Mouse (Mus musculus): Measurements from ENCODE around the gene Gnl3. TPM values are rescaled to one million over a fixed set of nuclear protein-coding genes. Genes with fewer than 3 reads are reported as not detected.

Gnl3 gene
- total and polyA plus RNA-seq, 2 experiments from 2014 or later: 28.4 to 63.9 TPM

DNA sequence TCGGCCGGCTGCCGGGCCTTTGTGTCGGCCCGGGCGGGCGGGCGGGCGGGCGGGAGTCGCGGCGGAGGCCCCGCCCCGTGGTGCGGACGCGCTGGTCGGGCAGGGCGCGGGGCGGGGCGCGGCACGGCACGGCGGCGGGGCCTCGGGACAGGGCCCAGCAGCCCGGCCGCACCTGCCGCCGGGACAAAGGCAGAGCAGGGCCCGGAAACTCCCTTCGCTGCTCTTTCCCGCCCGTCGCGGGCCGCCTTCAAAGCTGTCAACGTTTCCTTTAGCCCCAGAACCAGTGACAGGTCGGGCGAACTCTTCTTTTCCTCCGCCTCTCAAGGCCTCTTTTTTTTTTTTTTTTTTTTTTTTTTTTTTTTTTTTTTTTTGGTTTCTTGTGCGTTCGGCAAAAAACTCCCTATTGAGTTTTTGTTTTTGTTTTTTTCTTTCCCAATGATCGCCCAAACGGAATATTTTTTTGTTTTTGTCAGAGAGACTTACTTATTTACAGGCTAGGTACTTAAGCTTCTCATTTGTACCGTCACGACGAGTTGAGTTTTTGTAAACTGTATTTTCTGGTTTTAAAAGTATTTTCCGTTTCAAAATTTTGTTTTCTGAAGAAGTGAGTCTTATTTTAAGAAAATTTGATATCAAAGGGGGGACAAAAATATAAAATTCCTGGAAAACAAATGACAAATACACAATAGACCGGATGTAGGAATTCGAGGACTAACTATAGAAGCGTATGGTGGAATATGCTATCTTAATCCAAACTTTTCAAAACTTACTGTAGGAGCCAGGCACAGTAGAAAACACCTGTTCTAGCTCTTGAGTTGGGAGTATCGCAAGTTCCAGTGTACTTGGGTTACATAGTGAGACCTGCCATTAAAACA lies 616 bp upstream of the Gnl3 start:
- Histone ChIP-seq H3K27me3 (ENCODE audit: insufficient read depth, low read length) (no peaks in the 10 kb centered on the region), H3K9ac (replicated peaks; ENCODE audit: low read length) (peak overlapping the region; percentile 82), H3K27ac (peak overlapping the region; percentile 98), H3K9me3 (ENCODE audit: low read length) (no peaks in the 10 kb centered on the region), H3K4me2 (ENCODE audit: low read depth, low read length) (peak overlapping the region; percentile 53), H3K4me3 (ENCODE audit: low read length) (peak overlapping the region; percentile 78), H3K4me1 (ENCODE audit: insufficient read depth, low read length) (peaks cover 16% of the 10 kb centered on the region), H3K36me3 (ENCODE audit: insufficient read depth, low read length) (peaks cover 17% of the 10 kb centered on the region)
- no peak for TF ChIP-seq CTCF (IDR thresholded peaks at IDR 0.05; ENCODE audit: low read depth)
- 4% methylated on average over 35 of the region's 56 CpGs for WGBS
- DNase-seq (ENCODE audit: low spot score): peak; percentile 82
- ATAC-seq: peak; percentile 94

DNA sequence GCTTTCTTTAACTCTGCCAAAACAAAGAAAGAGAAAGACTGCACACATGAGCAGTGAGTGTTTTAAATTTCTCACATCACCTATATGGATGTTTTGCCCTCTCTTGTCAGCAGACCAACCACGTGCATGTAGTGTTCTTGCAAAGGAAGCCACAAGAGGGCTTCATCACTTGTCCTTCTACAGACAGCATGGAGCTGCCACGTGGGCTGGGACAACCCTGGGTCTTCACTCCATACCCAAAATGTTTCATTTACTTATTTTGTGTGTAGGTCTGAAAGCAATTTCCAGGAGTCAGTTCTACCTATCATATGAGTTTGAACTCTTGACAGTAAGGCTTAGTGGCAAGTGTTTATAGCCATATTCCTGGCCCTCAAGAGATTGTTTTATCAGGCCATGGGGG lies 1.1 kb downstream of the Gnl3 start:
- Histone ChIP-seq H3K36me3 (ENCODE audit: insufficient read depth, low read length) (peaks cover 30% of the 10 kb centered on the region), H3K4me3 (ENCODE audit: low read length) (peak overlapping the region; percentile 78), H3K27me3 (ENCODE audit: insufficient read depth, low read length) (no peaks in the 10 kb centered on the region), H3K4me1 (ENCODE audit: insufficient read depth, low read length) (peaks cover 16% of the 10 kb centered on the region), H3K4me2 (ENCODE audit: low read depth, low read length) (peak overlapping the region; percentile 80), H3K9ac (replicated peaks; ENCODE audit: low read length) (peak overlapping the region; percentile 82), H3K27ac (no peak overlapping the region; the same call in 1 of the 2 replicates), H3K9me3 (ENCODE audit: low read length) (no peaks in the 10 kb centered on the region)
- TF ChIP-seq CTCF (IDR thresholded peaks at IDR 0.05; ENCODE audit: low read depth): peak; percentile 59
- ATAC-seq (peak; percentile 55; the same call in 1 of the 2 replicates), DNase-seq (ENCODE audit: low spot score) (peak; percentile 50)
- WGBS: 1% methylated on average over 2 of the region's 2 CpGs

- no peak for ATAC-seq
- Histone ChIP-seq H3K9ac (replicated peaks; ENCODE audit: low read length) (no peak overlapping the region), H3K36me3 (ENCODE audit: insufficient read depth, low read length) (peaks cover 41% of the 10 kb centered on the region), H3K4me3 (ENCODE audit: low read length) (no peak overlapping the region), H3K27me3 (ENCODE audit: insufficient read depth, low read length) (no peaks in the 10 kb centered on the region), H3K4me2 (ENCODE audit: low read depth, low read length) (no peak overlapping the region), H3K9me3 (ENCODE audit: low read length) (no peaks in the 10 kb centered on the region), H3K4me1 (ENCODE audit: insufficient read depth, low read length) (peaks cover 16% of the 10 kb centered on the region), H3K27ac (no peak overlapping the region)
- WGBS: 92% methylated on average over 1 of the region's 1 CpGs
- no peak for TF ChIP-seq CTCF (IDR thresholded peaks at IDR 0.05; ENCODE audit: low read depth)
- no peak for DNase-seq (ENCODE audit: low spot score)
These were observed 2.9 kb downstream of the Gnl3 start for GRCm38 (mm10) chr14:31016063-31016462.

DNA sequence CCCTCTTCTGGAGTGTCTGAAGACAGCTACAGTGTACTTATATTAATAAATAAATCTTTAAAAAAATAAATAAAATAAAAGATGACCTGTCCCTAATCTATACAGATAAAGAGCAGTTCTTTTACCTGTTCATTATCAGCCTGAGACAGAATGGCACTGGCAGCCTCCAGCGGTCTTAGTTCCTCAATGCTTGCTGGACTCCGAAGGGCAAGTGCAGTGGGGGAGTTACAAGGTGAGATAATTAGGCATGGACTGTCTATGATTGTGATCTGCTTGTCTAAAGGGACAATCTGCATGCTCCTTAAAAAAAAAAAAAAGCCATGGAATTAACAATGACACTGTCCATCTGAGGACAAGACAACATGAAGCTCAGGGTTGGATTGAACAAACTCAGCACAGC lies 5.0 kb downstream of the Gnl3 start:
- no peak for ATAC-seq
- Histone ChIP-seq H3K4me3 (ENCODE audit: low read length) (no peak overlapping the region), H3K27me3 (ENCODE audit: insufficient read depth, low read length) (no peaks in the 10 kb centered on the region), H3K27ac (no peak overlapping the region), H3K9ac (replicated peaks; ENCODE audit: low read length) (no peak overlapping the region), H3K9me3 (ENCODE audit: low read length) (no peaks in the 10 kb centered on the region), H3K36me3 (ENCODE audit: insufficient read depth, low read length) (peaks cover 56% of the 10 kb centered on the region), H3K4me2 (ENCODE audit: low read depth, low read length) (no peak overlapping the region), H3K4me1 (ENCODE audit: insufficient read depth, low read length) (peaks cover 6% of the 10 kb centered on the region; the same call in 1 of the 2 replicates)
- no peak for TF ChIP-seq CTCF (IDR thresholded peaks at IDR 0.05; ENCODE audit: low read depth)
- 97% methylated on average over 2 of the region's 2 CpGs for WGBS
- DNase-seq (ENCODE audit: low spot score): no peak

GRCm38 (mm10) chr14:31011588-31011987 lies 7.4 kb downstream of the Gnl3 start:
- H3K9ac ChIP-seq (replicated peaks; ENCODE audit: low read length): no peak overlapping the region
- no peaks in the 10 kb centered on the region for H3K9me3 ChIP-seq (ENCODE audit: low read length)
- no peak overlapping the region for H3K4me3 ChIP-seq (ENCODE audit: low read length)
- no peaks in the 10 kb centered on the region for H3K27me3 ChIP-seq (ENCODE audit: insufficient read depth, low read length)
- WGBS: 93% methylated on average over 3 of the region's 3 CpGs
- H3K4me1 ChIP-seq (ENCODE audit: insufficient read depth, low read length): no peaks in the 10 kb centered on the region
- no peak for DNase-seq (ENCODE audit: low spot score)
- H3K4me2 ChIP-seq (ENCODE audit: low read depth, low read length): no peak overlapping the region
- no peak overlapping the region for H3K27ac ChIP-seq
- no peak for TF ChIP-seq CTCF (IDR thresholded peaks at IDR 0.05; ENCODE audit: low read depth)
- peaks cover 61% of the 10 kb centered on the region for H3K36me3 ChIP-seq (ENCODE audit: insufficient read depth, low read length)
- no peak for ATAC-seq

- no peaks in the 10 kb centered on the region for H3K9me3 ChIP-seq (ENCODE audit: low read length)
- TF ChIP-seq CTCF (IDR thresholded peaks at IDR 0.05; ENCODE audit: low read depth): no peak
- no peak overlapping the region for H3K4me3 ChIP-seq (ENCODE audit: low read length)
- ATAC-seq: no peak
- H3K9ac ChIP-seq (replicated peaks; ENCODE audit: low read length): no peak overlapping the region
- DNase-seq (ENCODE audit: low spot score): no peak
- no peak overlapping the region for H3K4me2 ChIP-seq (ENCODE audit: low read depth, low read length)
- no peak overlapping the region for H3K27ac ChIP-seq
- H3K27me3 ChIP-seq (ENCODE audit: insufficient read depth, low read length): no peaks in the 10 kb centered on the region
- H3K36me3 ChIP-seq (ENCODE audit: insufficient read depth, low read length): peaks cover 26% of the 10 kb centered on the region
- H3K4me1 ChIP-seq (ENCODE audit: insufficient read depth, low read length): peaks cover 4% of the 10 kb centered on the region
- 88% methylated on average over 5 of the region's 5 CpGs for WGBS
These were observed 12.2 kb downstream of the Gnl3 start for GRCm38 (mm10) chr14:31006779-31007178.

GRCm38 (mm10) chr14:31004527-31004926 lies 14.4 kb downstream of the Gnl3 start:
- no peak for DNase-seq (ENCODE audit: low spot score)
- H3K4me3 ChIP-seq (ENCODE audit: low read length): no peak overlapping the region
- no peak overlapping the region for H3K4me2 ChIP-seq (ENCODE audit: low read depth, low read length)
- 93% methylated on average over 2 of the region's 2 CpGs for WGBS
- H3K27me3 ChIP-seq (ENCODE audit: insufficient read depth, low read length): no peaks in the 10 kb centered on the region
- no peak for ATAC-seq
- no peak overlapping the region for H3K9ac ChIP-seq (replicated peaks; ENCODE audit: low read length)
- no peak for TF ChIP-seq CTCF (IDR thresholded peaks at IDR 0.05; ENCODE audit: low read depth)
- H3K36me3 ChIP-seq (ENCODE audit: insufficient read depth, low read length): peaks cover 9% of the 10 kb centered on the region; the same call in 1 of the 2 replicates
- H3K27ac ChIP-seq: no peak overlapping the region
- H3K4me1 ChIP-seq (ENCODE audit: insufficient read depth, low read length): peaks cover 4% of the 10 kb centered on the region
- H3K9me3 ChIP-seq (ENCODE audit: low read length): no peaks in the 10 kb centered on the region
